Mouse (Mus musculus) embryo, embryonic 10.5 days (tissue): Measurements from ENCODE around the gene Dab1.

Experiments used
- DNase-seq: peaks from one replicate; pipeline ENCODE4 v3.0.0-alpha.2; 2015; ENCODE audit warnings: low spot score

The Dab1 gene

GRCm38 (mm10) chr4:104746500-104746899 is 1127.3 kb downstream of the Dab1 start:
- no peak for DNase-seq

- no peak for DNase-seq
Measured at GRCm38 (mm10) chr4:104754090-104754489, 1134.9 kb downstream of the Dab1 start.

GRCm38 (mm10) chr4:104760878-104761624 is 1141.9 kb downstream of the Dab1 start:
- peak; percentile 20 for DNase-seq

GRCm38 (mm10) chr4:104766065-104766464 is 1146.9 kb downstream of the Dab1 start, which contains the start of gene C8b:
TSS of gene C8b (plus strand) at chr4:104766317.
- no peak for DNase-seq

GRCm38 (mm10) chr4:104768190-104768589 is 1149.0 kb downstream of the Dab1 start:
- no peak for DNase-seq

- no peak for DNase-seq
Measured at GRCm38 (mm10) chr4:104769602-104770001, 1150.4 kb downstream of the Dab1 start.

- no peak for DNase-seq
Measured at GRCm38 (mm10) chr4:104770331-104770730, 1151.2 kb downstream of the Dab1 start.

- no peak for DNase-seq
Measured at GRCm38 (mm10) chr4:104775601-104776000, 1156.4 kb downstream of the Dab1 start.

GRCm38 (mm10) chr4:104779460-104779859 is 1160.3 kb downstream of the Dab1 start:
- DNase-seq, result no peak

GRCm38 (mm10) chr4:104781441-104781840 is 1162.3 kb downstream of the Dab1 start:
- no peak for DNase-seq

- no peak for DNase-seq
Measured at GRCm38 (mm10) chr4:104782346-104782745, 1163.2 kb downstream of the Dab1 start.

- no peak for DNase-seq
Measured at GRCm38 (mm10) chr4:104792111-104792510, 1173.0 kb downstream of the Dab1 start.
